Mouse (Mus musculus): ENCODE results near the gene Sec14l2. TPM values are rescaled to one million over a fixed set of nuclear protein-coding genes. Genes with fewer than 3 reads are reported as not detected.

Sec14l2 gene
- polyA plus RNA-seq, 2 experiments, result 1.7 to 5.1 TPM

- 1% methylated on average over 46 of the region's 54 CpGs for WGBS
- H3K4me1 ChIP-seq (ENCODE audit: control insufficient read depth, insufficient read depth, low read length), result peaks cover 20% of the 10 kb centered on the region; the same call in 1 of the 2 replicates
Measured at GRCm38 (mm10) chr11:4159808-4160708, 36.8 kb upstream of the Sec14l2 start, which contains the start of the genes Ccdc157 and Sf3a1. Gene Ccdc157, minus strand, starts transcription at chr11:4160293. Gene Sf3a1, plus strand, starts transcription at chr11:4160350.

GRCm38 (mm10) chr11:4158676-4159075, 35.5 kb upstream of the Sec14l2 start:
- no peak for ATAC-seq (ENCODE audit: low FRiP score, low read depth)
- TF ChIP-seq POLR2A (IDR thresholded peaks at IDR 0.05; ENCODE audit: borderline replicate concordance, extremely low read depth, insufficient read depth, insufficient read length), result no peak
- Histone ChIP-seq H3K9ac (ENCODE audit: low read depth, low read length, severe bottlenecking) (no peak overlapping the region), H3K36me3 (ENCODE audit: control insufficient read depth, insufficient read depth, low read length) (peaks cover 25% of the 10 kb centered on the region), H3K27me3 (ENCODE audit: control insufficient read depth, insufficient read depth, low read length) (no peaks in the 10 kb centered on the region), H3K27ac (replicated peaks; ENCODE audit: low read depth, low read length) (no peak overlapping the region), H3K4me3 (replicated peaks; ENCODE audit: low read length) (no peak overlapping the region), H3K4me1 (ENCODE audit: control insufficient read depth, insufficient read depth, low read length) (peaks cover 20% of the 10 kb centered on the region; the same call in 1 of the 2 replicates), H3K4me2 (replicated peaks; ENCODE audit: low read depth, low read length, severe bottlenecking) (no peak overlapping the region), H3K9me3 (ENCODE audit: control insufficient read depth, low read length) (no peaks in the 10 kb centered on the region)
- no peak for DNase-seq (ENCODE audit: low spot score)
- 88% methylated on average over 3 of the region's 3 CpGs for WGBS

More at GRCm38 (mm10) chr11:4159808-4160708, 36.8 kb upstream of the Sec14l2 start, which contains the start of the genes Ccdc157 and Sf3a1:
- 0 out of 2 replicates have a peak, but pooled peaks have one; percentile 58 for TF ChIP-seq POLR2A (IDR thresholded peaks at IDR 0.05; ENCODE audit: borderline replicate concordance, extremely low read depth, insufficient read depth, insufficient read length)
- peak; percentile 98 for ATAC-seq (ENCODE audit: low FRiP score, low read depth)
- H3K9ac ChIP-seq (ENCODE audit: low read depth, low read length, severe bottlenecking), result peak within 1 kb of the TSS; percentile 72
- DNase-seq (ENCODE audit: low spot score), result peak; percentile 96
- H3K36me3 ChIP-seq (ENCODE audit: control insufficient read depth, insufficient read depth, low read length), result peaks cover 39% of the 10 kb centered on the region
- H3K9me3 ChIP-seq (ENCODE audit: control insufficient read depth, low read length), result no peaks in the 10 kb centered on the region
- peak within 1 kb of the TSS; percentile 44 for H3K27ac ChIP-seq (replicated peaks; ENCODE audit: low read depth, low read length)
- H3K4me2 ChIP-seq (replicated peaks; ENCODE audit: low read depth, low read length, severe bottlenecking), result peak within 1 kb of the TSS; percentile 86
- H3K4me3 ChIP-seq (replicated peaks; ENCODE audit: low read length), result peak within 1 kb of the TSS; percentile 57
- H3K27me3 ChIP-seq (ENCODE audit: control insufficient read depth, insufficient read depth, low read length), result no peaks in the 10 kb centered on the region

GRCm38 (mm10) chr11:4155641-4156040, 32.4 kb upstream of the Sec14l2 start:
- no peak for TF ChIP-seq POLR2A (IDR thresholded peaks at IDR 0.05; ENCODE audit: borderline replicate concordance, extremely low read depth, insufficient read depth, insufficient read length)
- Histone ChIP-seq H3K4me3 (replicated peaks; ENCODE audit: low read length) (no peak overlapping the region), H3K4me1 (ENCODE audit: control insufficient read depth, insufficient read depth, low read length) (peaks cover 7% of the 10 kb centered on the region; the same call in 1 of the 2 replicates), H3K36me3 (ENCODE audit: control insufficient read depth, insufficient read depth, low read length) (0 out of 2 replicates have a peak, but pooled peaks cover 4% of the 10 kb centered on the region), H3K27me3 (ENCODE audit: control insufficient read depth, insufficient read depth, low read length) (no peaks in the 10 kb centered on the region), H3K9ac (ENCODE audit: low read depth, low read length, severe bottlenecking) (no peak overlapping the region), H3K4me2 (replicated peaks; ENCODE audit: low read depth, low read length, severe bottlenecking) (no peak overlapping the region), H3K27ac (replicated peaks; ENCODE audit: low read depth, low read length) (no peak overlapping the region), H3K9me3 (ENCODE audit: control insufficient read depth, low read length) (no peaks in the 10 kb centered on the region)
- 60% methylated on average over 5 of the region's 5 CpGs for WGBS
- no peak for ATAC-seq (ENCODE audit: low FRiP score, low read depth)
- no peak for DNase-seq (ENCODE audit: low spot score)

- Histone ChIP-seq H3K4me2 (replicated peaks; ENCODE audit: low read depth, low read length, severe bottlenecking) (no peak overlapping the region), H3K27ac (replicated peaks; ENCODE audit: low read depth, low read length) (no peak overlapping the region), H3K27me3 (ENCODE audit: control insufficient read depth, insufficient read depth, low read length) (no peaks in the 10 kb centered on the region), H3K36me3 (ENCODE audit: control insufficient read depth, insufficient read depth, low read length) (peaks cover 12% of the 10 kb centered on the region), H3K4me1 (ENCODE audit: control insufficient read depth, insufficient read depth, low read length) (no peaks in the 10 kb centered on the region), H3K4me3 (replicated peaks; ENCODE audit: low read length) (no peak overlapping the region), H3K9ac (ENCODE audit: low read depth, low read length, severe bottlenecking) (no peak overlapping the region), H3K9me3 (ENCODE audit: control insufficient read depth, low read length) (no peaks in the 10 kb centered on the region)
- no peak for DNase-seq (ENCODE audit: low spot score)
- no peak for ATAC-seq (ENCODE audit: low FRiP score, low read depth)
- TF ChIP-seq POLR2A (IDR thresholded peaks at IDR 0.05; ENCODE audit: borderline replicate concordance, extremely low read depth, insufficient read depth, insufficient read length), result no peak
- 91% methylated on average over 7 of the region's 7 CpGs for WGBS
Measured at GRCm38 (mm10) chr11:4153694-4154093, 30.5 kb upstream of the Sec14l2 start.

- ATAC-seq (ENCODE audit: low FRiP score, low read depth) (no peak), DNase-seq (ENCODE audit: low spot score) (no peak)
- no peaks in the 10 kb centered on the region for H3K4me1 ChIP-seq (ENCODE audit: control insufficient read depth, insufficient read depth, low read length)
- 91% methylated on average over 6 of the region's 6 CpGs for WGBS
- H3K27me3 ChIP-seq (ENCODE audit: control insufficient read depth, insufficient read depth, low read length), result no peaks in the 10 kb centered on the region
- no peak overlapping the region for H3K4me2 ChIP-seq (replicated peaks; ENCODE audit: low read depth, low read length, severe bottlenecking)
- no peak overlapping the region for H3K9ac ChIP-seq (ENCODE audit: low read depth, low read length, severe bottlenecking)
- no peak overlapping the region for H3K27ac ChIP-seq (replicated peaks; ENCODE audit: low read depth, low read length)
- H3K4me3 ChIP-seq (replicated peaks; ENCODE audit: low read length), result no peak overlapping the region
- no peak for TF ChIP-seq POLR2A (IDR thresholded peaks at IDR 0.05; ENCODE audit: borderline replicate concordance, extremely low read depth, insufficient read depth, insufficient read length)
- peaks cover 20% of the 10 kb centered on the region for H3K36me3 ChIP-seq (ENCODE audit: control insufficient read depth, insufficient read depth, low read length)
- no peaks in the 10 kb centered on the region for H3K9me3 ChIP-seq (ENCODE audit: control insufficient read depth, low read length)
Measured at GRCm38 (mm10) chr11:4149886-4150285, 26.7 kb upstream of the Sec14l2 start.

All from limb, embryonic 14.5 days (tissue).